Mouse (Mus musculus) megakaryocyte, embryonic 14.5 days (primary cell): ENCODE results near the gene Tom1l2.

Experiments used
- FLI1 ChIP-seq: IDR thresholded peaks from 2 replicates; pipeline ENCODE4 v1.6.1; 2012; ENCODE audit warnings: low read length, inconsistent platforms, mixed read lengths
- GATA1 ChIP-seq: IDR thresholded peaks from 3 replicates; pipeline ENCODE4 v1.6.1; 2012; ENCODE audit warnings: mixed read lengths, low read length, inconsistent platforms, borderline replicate concordance

- TF ChIP-seq GATA1 (no peak), FLI1 (no peak)
Observed at GRCm38 (mm10) chr11:60280429-60281414, 72.0 kb downstream of the Tom1l2 start.
